Mouse (Mus musculus) cerebellum, postnatal 4 days (tissue): ENCODE measurements around the gene Susd4.

ENCODE experiments used
- DNase-seq, 2 experiments: peaks; one replicate each; pipeline ENCODE4 v3.0.0; 2022; ENCODE audit warnings: low spot score in 2 of 2, mixed read lengths in 1 of 2

The Susd4 gene

DNA sequence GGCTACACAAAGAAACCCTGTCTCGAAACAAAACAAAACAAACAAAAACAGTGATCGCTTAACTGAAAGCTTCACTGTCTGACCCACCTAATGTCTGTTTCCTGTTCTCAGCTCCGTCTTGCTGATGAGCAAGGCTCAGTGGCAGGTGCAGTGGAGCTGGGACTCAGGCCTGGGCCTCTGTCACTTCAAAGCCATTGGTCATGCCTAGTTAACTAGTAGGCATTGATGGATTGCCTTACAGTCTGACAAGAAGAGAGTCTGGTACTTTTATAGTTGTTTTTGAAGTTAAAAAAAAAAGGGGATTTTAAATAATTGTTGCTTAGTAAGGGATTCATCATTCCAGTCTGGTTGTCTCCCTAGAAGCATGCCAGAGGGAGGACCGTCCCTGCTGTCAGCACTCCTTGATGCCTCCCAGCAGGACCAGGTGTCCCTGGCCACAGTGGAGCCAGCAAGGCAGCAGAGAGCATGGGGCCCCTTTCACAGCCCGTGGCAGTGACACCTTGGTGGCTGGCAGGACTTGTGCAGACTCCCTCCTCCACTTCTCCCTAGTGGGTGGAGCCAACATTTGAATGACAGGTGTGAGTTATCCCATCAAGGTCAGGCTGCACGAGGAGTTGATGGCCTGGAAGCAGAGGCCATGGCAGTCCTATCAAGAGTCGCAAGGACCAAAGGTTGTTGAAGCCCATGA, 98.2 kb downstream of the Susd4 start:
- no peak for DNase-seq

DNA sequence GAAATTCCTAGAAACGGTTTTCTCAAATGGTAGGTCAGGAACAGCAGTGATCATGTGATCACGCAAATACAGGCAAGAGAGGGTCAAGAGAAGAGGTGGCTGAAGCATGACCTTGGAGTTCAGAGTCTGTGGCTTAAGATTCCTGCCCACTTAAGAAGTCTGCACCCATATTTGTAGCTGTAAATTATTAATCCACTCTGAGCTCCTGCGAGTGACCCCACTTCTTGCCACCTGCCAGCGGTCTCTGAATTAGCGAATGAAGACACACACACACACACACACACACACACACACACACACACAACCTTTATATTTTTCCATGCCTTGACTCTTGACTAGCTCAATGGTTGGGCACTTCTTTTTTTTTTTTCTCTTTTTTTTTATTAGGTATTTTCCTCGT, 99.7 kb downstream of the Susd4 start:
- DNase-seq: no peak

DNA sequence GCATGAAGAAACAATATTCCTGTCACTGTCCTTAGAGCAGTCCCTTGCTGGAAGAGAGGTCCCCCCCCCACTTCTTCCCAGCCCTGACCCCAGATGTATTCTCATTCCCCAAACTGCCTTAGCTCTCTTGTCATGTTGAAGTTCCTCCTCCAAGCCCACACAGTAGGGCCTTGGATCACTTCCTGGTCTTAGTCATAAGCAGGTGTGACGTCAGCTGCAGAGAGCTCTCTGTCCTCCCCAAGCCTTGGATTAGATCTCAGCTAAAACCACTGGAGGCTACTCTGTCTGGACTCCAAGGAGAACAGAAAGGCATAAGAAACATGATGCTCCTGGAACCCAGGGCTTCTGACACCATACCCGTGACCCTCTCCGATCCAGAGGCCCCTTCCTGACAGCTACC, 104.2 kb downstream of the Susd4 start:
- DNase-seq: no peak

DNA sequence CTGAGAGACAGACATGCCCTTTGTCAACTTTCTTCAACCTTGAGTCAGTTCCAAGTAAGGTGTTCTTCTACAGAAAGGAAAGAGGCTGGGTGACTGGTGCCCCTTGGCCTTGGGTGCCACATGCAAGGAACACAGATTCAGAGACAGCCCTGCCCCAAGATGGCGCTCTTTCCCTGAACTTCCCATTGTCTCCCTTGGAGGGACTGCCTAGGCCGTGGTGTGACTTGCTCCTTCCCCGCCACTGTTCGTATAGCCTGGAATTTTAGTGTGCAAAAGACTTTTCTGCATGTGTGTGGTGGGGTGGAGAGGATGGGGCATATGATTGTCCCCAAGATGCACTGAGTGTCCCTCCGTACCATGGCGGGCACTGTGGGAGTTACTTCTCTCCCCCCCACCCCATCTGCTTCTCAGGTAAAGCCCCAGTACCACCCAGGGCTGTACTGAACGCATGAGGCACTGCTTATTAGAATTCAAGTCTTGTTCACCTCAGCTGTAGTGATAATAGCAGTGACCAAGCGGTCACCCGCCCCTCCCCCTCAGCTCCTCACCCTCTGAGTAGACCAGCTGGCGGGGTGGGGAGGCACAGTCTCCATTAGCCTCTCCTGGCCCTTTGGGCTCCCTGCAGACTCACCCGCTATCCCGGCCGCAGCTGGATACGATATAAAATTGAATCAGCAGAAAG, 104.9 kb downstream of the Susd4 start:
- DNase-seq: peak in 1 of 2 experiments; percentile 20

DNA sequence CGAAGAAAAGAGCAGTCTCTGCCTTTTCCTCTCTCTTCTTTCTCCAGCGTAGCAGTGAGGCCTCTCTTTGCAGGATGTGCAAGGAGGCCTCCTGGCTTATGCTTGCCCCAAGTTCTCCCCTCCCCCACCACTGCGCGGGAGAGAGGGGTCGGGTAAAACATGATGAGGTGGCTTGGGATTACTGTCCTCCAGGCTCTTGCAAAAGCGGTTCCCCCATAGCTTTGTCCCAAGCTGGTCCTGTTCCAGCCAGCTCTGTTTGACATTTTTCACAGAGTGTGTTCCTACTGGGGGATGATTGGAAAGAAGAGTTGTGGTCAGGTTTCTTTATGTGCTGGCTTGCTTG, 105.4 kb downstream of the Susd4 start:
- no peak for DNase-seq

DNA sequence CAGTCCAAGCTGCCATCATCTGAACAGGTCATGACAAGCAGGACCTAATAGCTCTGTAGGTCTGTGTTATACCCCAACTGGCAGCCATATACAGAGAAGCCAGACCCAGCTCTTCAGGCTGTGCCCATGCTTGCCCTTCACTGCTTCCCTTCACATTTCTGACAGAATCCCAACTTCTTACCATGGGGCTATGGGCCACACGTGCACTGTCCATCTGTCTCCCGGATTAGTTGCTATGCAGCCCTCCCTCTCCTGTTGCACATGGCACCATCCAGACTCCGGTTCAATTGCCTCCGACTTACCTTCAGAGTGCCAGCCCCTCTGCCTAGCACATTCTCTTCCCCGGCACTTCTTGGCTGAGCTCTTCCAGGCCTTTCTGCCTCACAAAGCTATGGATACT, 114.5 kb downstream of the Susd4 start:
- DNase-seq: no peak

DNA sequence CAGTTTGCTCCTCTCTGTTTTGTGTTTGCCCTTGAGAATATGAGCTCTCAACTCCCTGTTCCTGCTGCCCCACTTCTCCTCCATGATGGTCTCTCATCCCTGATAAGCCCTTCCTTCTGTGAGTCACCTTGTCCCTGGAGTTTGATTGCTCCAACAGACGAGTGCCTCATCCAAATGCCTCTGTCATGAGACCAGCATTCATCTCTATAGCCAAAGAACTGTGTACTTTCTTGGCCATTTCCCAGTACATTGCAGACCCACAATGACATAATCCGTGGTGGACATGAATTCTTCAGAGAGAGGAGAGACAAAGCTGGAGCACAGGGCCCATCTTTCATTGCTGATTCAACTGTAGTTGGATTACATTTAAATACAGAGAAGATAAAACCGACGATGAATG, 115.1 kb downstream of the Susd4 start:
- no peak for DNase-seq

DNA sequence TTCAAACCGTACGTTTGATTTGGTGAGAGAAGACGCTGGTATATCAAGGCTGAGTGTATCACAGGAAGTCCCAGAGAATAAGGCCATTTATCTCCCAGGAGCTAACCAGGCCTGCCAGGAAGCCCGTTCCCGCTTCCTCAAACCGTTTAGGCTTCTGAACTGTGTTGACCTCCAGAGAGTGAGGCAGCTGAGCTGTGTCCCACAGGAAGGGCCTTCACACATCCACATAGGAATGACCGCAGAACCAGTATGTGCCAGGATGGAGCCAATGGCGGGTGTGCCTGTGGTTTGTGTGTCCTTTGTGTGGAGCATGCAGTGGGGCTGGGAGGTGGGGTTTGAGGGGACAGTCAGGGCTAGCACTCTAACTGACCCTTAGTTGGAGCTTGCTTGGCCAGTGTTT, 117.6 kb downstream of the Susd4 start:
- no peak for DNase-seq

DNA sequence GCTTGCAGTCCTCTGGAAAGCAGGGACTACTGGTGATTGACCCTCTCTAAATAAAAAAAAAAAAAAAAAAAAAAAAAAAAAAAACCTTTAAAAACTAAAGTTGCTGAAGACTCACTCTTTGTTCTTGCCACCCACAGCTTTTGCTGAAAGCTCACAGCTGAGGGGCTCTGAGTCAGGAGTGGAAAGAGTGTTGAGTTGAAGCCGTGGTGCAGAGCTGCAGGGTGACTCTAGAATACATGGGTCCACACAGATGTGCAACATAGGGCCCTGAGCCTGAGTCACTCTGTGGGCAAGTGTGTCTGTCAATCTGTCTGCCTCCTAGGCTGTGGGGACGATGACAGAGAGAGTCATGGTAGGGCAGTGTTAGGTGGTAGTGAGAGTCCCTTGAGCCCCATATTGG, 119.0 kb downstream of the Susd4 start:
- no peak for DNase-seq

DNA sequence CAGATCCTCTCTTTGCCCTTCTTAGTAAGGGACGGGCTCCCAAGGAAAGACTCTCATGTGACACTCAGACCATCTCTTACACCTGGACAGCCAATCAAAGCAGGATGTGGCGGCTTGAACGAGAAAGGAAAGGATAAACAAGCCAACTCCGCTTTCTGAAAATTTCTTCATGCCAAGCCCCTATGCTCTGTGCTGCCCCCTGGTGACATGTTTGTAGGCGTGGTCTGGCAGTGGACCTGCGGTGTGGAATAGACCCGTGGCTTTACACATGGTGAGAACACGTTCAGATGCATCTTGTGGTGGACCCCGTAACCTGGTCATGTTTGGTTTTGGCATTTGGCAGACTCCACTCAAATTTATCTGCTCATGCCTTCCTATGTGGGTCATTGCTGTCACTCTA, 132.0 kb downstream of the Susd4 start:
- DNase-seq: peak; percentile 40 to 52

DNA sequence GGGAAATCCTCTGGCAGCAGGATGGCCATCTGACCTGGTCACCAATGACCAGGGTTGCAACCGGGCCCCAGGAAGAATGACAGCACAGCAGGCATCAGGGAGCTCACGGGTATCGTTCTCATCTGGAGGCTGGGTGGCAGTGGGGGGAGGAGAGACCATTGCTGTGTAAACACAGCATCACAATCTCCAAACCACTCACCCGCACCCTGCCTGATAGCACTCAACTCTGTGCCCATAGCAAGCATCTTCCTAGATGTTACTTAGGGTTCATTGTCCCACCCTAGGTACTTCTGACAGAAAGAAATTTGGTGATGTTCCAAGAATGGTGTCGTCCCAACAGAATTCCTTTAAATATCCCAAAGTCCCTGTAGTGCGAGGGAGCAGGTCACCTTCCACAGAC, 133.4 kb downstream of the Susd4 start:
- DNase-seq: no peak

DNA sequence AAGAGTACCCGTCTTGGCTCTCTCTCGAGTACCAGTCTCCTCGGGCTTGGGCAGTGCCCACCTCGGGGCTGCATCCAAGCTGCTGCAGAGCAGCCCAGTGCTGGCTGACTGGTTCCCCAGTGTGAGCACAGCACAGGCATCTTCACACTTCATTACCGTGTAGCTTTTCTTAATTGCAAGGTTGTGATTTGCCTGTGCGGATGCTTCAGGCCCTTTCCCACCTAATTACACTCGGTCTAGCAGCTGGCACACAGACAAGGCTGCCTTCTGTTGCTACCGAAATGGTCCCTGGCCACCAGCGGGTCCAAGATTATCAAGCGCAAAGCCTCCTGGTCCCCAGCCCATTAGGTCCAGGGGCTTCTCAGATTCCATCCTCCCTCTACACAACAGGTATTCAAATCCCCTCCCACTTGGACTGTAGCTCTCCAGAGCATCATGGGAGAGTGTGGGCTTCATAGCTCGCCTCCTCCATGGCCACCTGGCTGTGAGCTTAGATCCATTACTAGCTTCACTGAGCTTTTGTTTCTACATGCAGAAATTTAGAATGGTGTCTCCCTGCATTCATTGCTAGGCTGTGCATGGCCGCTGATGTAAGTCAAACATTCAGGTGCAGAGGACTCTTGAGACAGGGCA, 134.0 kb downstream of the Susd4 start:
- peak in 1 of 2 experiments; percentile 62 for DNase-seq

DNA sequence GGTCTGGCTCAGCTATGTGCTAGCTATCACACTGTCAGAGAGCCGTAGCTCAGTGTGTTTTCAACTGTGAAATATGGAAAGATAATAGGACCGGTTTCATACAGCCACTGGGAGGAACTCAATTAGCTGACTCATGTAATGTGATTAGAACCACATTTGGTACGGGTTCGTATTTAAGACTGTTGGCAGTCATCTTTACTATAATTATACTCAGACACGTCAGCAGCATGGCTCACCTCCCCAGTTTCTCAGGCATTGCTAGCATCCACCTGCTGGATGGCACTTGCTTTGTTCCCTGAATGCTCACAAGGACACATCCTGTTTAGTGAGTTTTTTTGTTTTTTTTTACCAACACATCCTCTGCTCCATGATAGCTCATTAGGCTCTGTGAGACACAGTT, 138.4 kb downstream of the Susd4 start:
- DNase-seq: no peak

DNA sequence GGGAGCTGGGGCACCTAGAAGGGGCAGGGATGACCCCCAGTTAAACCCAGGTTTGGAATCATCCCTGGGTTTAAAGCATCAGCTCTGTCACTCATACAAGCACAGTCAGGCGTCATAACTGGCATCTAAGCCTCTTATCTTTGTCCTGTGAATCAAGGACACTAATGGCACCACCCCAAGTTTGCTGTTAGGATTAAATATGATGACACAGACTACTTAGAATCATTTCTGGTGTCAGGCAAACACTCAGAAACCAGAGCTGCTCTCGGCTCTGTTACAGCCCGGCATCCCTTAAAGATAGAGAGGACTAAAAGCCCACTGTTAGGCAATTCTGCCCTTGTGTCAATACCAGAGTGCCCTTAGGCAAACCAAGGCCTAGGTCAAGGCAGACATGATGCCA, 139.2 kb downstream of the Susd4 start:
- DNase-seq: no peak

DNA sequence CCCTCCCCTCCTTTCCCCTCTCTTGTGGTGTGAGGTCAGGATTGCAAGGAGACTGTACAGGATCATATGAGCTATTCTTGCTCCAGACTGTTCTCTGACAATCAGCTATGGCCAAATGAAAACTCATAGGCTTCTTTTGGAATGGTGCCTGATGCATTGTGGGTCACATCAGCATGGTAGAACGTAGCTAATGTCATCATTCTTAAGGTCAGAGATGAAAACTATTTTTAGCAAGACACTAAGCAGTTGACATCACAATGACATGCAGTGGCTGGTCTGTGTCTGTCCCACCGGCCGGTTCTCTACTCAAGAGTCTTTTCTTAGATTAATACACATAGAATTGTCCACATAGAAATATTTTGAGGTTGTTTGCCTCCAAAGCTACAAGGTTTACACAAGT, 142.0 kb downstream of the Susd4 start:
- no peak for DNase-seq

DNA sequence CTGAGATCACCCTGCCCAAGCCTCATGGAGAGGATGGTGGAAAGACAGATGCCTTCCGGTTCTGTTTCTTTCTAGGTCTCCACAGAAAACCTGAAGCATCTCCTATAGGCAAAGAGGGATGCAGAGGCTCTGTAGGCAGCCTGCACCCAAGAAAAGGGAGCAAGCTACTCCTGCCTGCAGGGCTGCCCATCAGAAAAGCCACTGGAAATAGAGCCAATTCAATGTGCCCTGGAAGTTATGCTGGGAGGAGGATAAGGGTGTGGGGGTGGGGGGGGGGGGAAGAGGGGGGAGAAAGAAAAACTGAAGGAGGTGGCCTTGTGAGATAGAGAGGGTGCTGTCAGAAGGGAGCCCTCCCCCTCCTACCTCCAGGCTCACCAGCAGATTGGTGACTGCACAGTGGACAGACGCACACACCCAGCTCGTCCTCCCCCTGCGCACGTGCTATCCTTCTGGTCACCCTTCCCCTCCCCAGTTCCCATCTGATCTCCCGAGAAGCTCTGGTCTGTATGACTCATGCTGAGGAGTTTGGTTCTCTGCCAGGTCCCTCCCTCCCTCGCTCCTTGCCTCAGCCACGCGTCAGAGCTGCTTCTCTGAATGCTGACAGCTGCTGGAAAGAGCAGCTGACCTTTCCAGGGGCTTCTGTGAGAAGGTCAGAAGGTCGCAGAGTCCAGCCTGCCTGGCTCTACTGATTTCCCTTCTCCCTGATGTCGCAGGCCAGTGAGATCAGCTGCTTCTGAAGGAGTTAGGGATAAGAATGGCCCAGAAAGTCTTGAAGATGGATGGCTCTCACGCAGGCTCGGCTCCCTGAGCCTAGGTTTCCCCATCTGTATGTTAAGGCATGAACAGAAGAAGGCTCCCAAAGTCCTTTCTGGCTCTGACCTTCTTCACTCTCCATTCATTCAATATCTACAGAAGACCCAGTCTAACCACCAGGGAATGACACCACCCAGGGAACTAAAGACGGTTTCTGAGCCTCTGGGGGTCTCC, 144.7 kb downstream of the Susd4 start:
- DNase-seq: peak; percentile 55 to 72

DNA sequence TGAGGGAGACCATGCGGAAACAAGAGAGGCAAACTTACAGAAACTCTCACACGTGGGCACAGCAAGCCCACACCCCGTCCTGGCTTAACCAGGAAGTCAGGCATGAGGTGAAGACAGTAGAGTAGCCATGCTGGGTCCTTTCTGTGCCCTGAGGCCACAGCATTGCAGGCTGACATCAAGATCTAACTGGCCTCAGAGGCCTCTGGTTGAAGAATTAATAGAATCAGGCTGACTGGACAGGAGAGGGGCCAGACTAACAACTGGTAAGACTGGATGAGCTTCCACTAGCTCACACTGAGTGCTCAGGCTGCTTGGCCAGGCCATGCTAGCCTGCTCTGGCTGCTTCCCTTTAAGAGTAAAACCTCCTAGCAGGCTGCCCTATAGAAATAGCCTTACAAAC, 145.4 kb downstream of the Susd4 start:
- no peak for DNase-seq

DNA sequence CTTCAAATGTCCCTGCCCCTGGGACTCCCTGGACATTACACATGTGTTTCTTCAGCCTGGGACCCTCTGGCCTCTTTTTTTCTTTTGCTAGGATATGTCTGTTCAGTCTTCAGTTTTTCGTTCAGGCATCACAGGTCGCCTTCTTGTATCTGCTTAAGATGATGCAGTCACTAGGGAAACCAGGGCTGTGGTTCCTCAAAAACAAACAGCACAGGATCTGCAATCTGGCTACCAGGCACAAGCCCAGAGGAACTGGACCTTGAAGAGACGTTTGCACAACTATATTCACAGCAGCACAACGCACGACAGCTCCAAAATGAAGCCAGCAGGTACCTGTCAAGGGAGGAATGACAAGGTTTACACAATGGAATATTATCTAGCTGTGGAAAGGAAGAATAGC, 145.9 kb downstream of the Susd4 start:
- DNase-seq: no peak

DNA sequence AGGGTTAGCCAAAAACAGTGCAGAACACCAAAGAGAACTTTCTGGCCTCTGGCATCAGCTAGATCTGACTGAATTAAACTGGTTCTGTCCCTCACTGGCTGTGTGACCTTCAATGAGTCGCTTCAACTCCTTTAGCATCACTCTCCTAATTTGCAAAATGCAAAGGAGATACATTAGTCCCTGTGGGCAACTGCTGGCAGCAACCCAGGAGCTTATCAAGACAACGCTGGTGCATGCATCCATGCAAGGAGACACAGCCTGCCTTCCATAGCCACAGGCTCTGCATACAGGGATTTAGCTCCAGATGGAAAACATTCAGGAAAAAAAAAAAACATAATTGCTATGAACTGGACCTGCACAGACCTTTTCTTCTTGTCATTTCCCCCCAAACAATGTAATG, 148.9 kb downstream of the Susd4 start:
- DNase-seq: no peak

DNA sequence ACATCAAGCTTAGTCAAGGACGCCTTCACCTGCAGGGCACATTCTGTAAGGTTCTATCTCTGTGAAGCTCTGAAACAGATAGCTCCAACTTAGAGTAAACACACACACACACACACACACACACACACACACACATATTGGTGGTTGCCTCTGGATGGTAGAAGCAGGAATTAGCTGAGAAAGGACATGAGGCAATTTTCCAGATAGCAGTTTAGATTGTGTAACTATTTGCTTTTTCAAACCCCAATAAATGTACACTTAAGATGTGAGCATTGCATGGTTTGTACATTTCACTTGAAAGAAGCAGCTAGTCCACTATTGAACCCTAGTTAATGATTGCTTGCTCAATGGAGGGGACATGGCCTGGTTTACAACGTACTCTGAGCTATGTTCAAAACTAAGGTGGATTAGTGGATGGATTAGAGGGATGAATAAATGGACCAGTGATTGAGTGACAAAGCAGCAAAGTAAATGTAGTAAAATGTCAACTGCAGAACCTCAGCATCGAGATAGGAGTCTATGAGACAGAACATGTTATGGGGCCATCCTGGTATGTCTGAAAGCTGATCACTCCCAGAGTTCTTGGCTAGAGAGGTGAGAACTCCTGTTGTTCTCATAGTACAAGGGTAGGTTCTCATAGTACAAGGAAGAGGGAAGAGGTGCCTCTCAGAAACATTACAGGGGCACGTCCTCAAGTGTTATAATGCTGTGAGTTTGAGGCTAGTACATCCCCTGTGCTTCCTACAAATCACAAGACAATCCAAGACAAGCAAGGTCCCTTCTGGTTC, 150.7 kb downstream of the Susd4 start:
- DNase-seq: no peak

DNA sequence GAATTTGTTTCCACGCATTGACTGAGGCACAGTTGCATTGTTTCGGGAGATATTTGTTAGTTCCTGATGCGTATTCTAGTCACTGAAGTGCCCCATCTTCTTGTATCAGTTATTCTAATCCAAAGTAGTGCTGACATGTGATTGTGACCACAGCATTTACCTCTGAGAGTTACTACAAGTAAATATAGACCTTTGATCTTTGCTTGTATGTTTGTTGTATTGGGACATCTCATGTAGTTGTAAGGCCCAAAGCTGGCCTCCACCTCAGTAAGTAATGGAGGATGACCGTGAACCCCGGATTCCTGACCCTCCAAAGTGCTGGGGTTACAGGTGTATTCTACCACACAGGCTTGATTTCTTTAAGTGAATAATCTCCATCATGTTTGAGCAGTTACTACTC, 152.5 kb downstream of the Susd4 start:
- DNase-seq: no peak
